ENCODE assay signal across 23 mouse cellular contexts in the genomic region with DNA sequence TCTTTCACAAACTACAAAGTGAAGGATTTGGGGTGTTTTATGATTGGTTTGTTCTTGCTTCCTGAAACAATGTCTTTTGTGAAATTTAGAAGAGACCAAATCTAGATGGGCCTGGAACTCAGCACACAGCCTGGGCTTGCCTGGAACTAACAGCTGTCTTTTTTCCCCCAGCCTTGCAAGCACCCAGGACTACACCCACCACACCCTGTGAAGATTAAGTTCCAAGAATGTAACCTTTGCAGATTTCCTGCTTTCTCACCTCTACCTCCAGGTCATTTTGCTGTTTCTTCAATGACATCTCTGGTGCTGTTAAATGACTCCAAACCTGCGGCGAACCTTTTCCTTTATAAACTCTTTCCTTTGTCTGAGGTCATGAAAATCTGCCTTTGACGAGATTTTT.
"Had no signal": no experiment of that assay in that cellular context is flagged by ENCODE, and none has a peak within 500 bp of the region (broad histone marks: within the 10 kb centered on the region; RNA-seq: fewer than 3 reads in every experiment).

No protein-coding gene starts in this region.

- ATAC-seq: hindbrain, postnatal 0 days; liver, embryonic 12.5 days had no signal

- H3K36me3 ChIP-seq: heart, embryonic 13.5 days; heart, embryonic 15.5 days; hindbrain, embryonic 13.5 days; hindbrain, embryonic 15.5 days; kidney, embryonic 15.5 days; limb, embryonic 13.5 days; limb, embryonic 15.5 days; liver, embryonic 12.5 days had no signal

- DNase-seq: gastrocnemius, postnatal 14 days; gastrocnemius, postnatal 36 days; heart, adult 2 months; heart, postnatal 14 days; heart, postnatal 36 days; kidney, adult 11 months; kidney, adult 2 months; kidney, adult 9 months; kidney, postnatal 14 days; kidney, postnatal 4 days had no signal

- H3K4me1 ChIP-seq: hindbrain, embryonic 13.5 days; hindbrain, embryonic 15.5 days; kidney, embryonic 15.5 days; liver, embryonic 12.5 days had no signal

- H3K27me3 ChIP-seq: hindbrain, embryonic 13.5 days; hindbrain, embryonic 15.5 days; kidney, embryonic 15.5 days; limb, embryonic 13.5 days; limb, embryonic 15.5 days; liver, embryonic 12.5 days had no signal

- H3K4me2 ChIP-seq: heart, embryonic 13.5 days; heart, embryonic 15.5 days; hindbrain, embryonic 13.5 days; hindbrain, embryonic 15.5 days; kidney, embryonic 15.5 days; limb, embryonic 13.5 days; limb, embryonic 15.5 days; liver, embryonic 12.5 days had no signal

- H3K9me3 ChIP-seq: heart, embryonic 13.5 days; heart, embryonic 15.5 days; hindbrain, embryonic 13.5 days; hindbrain, embryonic 15.5 days; kidney, embryonic 15.5 days; limb, embryonic 13.5 days; limb, embryonic 15.5 days had no signal

- H3K4me3 ChIP-seq: heart, adult 2 months; heart, embryonic 13.5 days; heart, embryonic 15.5 days; hindbrain, embryonic 13.5 days; hindbrain, embryonic 15.5 days; kidney, embryonic 15.5 days; layer of hippocampus, adult 2 months; left cerebral cortex, adult 2 months; limb, embryonic 13.5 days; limb, embryonic 15.5 days; liver, embryonic 12.5 days had no signal

- H3K27ac ChIP-seq: heart, adult 2 months; heart, embryonic 13.5 days; heart, embryonic 15.5 days; hindbrain, embryonic 13.5 days; hindbrain, embryonic 15.5 days; hindbrain, postnatal 0 days; kidney, embryonic 15.5 days; kidney, postnatal 0 days; layer of hippocampus, adult 2 months; left cerebral cortex, adult 2 months; limb, embryonic 13.5 days; limb, embryonic 15.5 days; liver, embryonic 12.5 days; liver, embryonic 14.5 days had no signal

- H3K9ac ChIP-seq: heart, embryonic 13.5 days; heart, embryonic 15.5 days; hindbrain, embryonic 13.5 days; hindbrain, embryonic 15.5 days; kidney, embryonic 15.5 days; limb, embryonic 13.5 days; limb, embryonic 15.5 days; liver, embryonic 12.5 days; liver, embryonic 14.5 days had no signal
